Mouse (Mus musculus): ENCODE data around the gene Bcl9. TPM values are rescaled to one million over a fixed set of nuclear protein-coding genes. Genes with fewer than 3 reads are reported as not detected.
A peak's percentile ranks its signal among the peaks of the same experiment; 100 is the strongest.

Gene Bcl9
- total and polyA plus RNA-seq, 2 experiments from 2014 or later, result 32.2 to 61.3 TPM

DNA sequence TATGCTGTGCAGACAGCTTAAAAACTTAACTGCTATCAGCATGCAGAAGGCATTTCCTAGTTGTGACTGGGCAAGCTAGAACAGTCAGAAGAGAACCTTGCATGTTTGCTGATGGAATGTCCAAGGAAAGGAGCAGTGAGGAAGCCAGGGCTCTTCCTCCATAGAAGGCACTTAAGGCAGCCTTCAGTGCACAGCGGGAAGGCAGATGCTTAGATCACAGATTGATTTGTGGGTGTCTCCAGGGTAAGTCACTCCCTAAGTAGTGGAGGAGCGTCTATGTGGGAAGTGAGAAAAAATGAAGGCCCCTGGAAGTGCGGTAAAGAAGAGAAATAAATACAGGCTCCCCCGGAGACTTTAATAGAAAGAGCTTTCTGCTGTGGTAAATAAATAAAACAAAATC is 98.5 kb downstream of the Bcl9 start:
- Histone ChIP-seq H3K4me1 (ENCODE audit: insufficient read depth, low read length) (no peaks in the 10 kb centered on the region), H3K27me3 (ENCODE audit: insufficient read depth, low read length) (no peaks in the 10 kb centered on the region), H3K9ac (replicated peaks; ENCODE audit: low read length, poor library complexity, severe bottlenecking) (no peak overlapping the region), H3K27ac (ENCODE audit: low read depth, low read length) (no peak overlapping the region), H3K36me3 (ENCODE audit: insufficient read depth, low read length) (0 out of 2 replicates have a peak, but pooled peaks cover 8% of the 10 kb centered on the region), H3K4me2 (ENCODE audit: low read depth, low read length, poor library complexity, severe bottlenecking) (no peak overlapping the region), H3K9me3 (ENCODE audit: low read length) (no peaks in the 10 kb centered on the region), H3K4me3 (ENCODE audit: low read depth, low read length) (no peak overlapping the region)
- 32% methylated on average over 4 of the region's 4 CpGs for WGBS
- no peak for TF ChIP-seq CTCF (IDR thresholded peaks at IDR 0.05)
- ATAC-seq (ENCODE audit: low FRiP score) (no peak), DNase-seq (ENCODE audit: low spot score) (no peak)

DNA sequence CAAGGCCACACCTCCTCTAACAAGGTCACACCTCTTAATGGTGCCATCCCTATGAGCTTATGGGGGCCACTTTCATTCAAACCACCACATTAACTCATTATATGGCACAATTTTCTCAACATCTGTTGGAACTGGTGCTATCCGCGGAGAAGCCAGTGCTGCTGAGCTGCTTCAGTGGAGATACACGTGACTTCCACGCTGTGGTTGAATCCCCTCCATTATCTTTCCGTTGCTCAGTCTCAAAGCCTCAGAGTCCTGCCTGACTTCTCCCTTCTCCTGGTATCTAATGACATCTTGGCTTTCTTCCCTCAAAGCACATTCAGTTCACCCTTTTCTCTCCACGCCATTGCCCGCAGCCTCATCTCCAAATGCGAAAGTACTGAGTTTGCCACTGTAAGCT is 101.1 kb downstream of the Bcl9 start:
- Histone ChIP-seq H3K27ac (ENCODE audit: low read depth, low read length) (no peak overlapping the region), H3K36me3 (ENCODE audit: insufficient read depth, low read length) (no peaks in the 10 kb centered on the region), H3K9me3 (ENCODE audit: low read length) (no peaks in the 10 kb centered on the region), H3K9ac (replicated peaks; ENCODE audit: low read length, poor library complexity, severe bottlenecking) (no peak overlapping the region), H3K4me2 (ENCODE audit: low read depth, low read length, poor library complexity, severe bottlenecking) (no peak overlapping the region), H3K27me3 (ENCODE audit: insufficient read depth, low read length) (no peaks in the 10 kb centered on the region), H3K4me3 (ENCODE audit: low read depth, low read length) (no peak overlapping the region), H3K4me1 (ENCODE audit: insufficient read depth, low read length) (no peaks in the 10 kb centered on the region)
- ATAC-seq (ENCODE audit: low FRiP score), result no peak
- 89% methylated on average over 8 of the region's 8 CpGs for WGBS
- no peak for DNase-seq (ENCODE audit: low spot score)
- TF ChIP-seq CTCF (IDR thresholded peaks at IDR 0.05), result no peak

DNA sequence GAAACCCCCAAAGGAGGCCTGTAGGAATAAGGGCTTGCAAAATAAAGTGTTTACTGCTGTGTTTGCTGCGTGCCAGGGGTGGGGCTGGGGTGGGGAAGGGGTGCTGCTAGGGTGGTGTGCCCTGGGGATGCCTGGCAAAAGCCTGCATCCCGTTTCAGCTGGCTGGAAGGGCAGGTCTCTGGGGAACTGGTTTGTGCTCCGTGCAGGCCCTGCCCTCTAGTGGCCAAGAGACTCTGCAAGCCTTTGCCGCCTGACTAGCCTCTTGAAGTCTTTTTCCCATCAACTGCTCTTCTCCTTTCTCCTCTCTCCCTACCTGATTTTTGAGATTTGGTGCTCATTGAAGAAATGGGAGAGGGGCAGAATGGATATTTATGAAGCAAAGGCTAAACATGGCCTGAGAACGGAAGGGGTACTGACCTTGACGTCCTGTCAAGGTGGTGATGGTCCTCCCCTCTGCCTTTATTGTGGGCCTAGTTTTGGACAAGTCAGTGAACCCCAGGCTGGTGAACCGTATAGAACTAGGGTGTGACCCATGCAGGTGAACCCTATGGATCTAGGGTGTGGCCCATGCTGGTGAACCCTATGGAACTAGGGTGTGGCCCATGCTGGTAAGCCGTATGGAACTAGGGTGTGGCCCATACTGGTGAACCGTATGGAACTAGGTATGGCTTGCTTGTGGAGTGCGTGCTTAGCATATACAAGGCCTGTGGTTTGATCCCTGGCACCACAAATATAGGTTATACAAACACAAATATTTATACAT is 112.4 kb downstream of the Bcl9 start:
- peak; percentile 89 for TF ChIP-seq CTCF (IDR thresholded peaks at IDR 0.05)
- Histone ChIP-seq H3K9me3 (ENCODE audit: low read length) (no peaks in the 10 kb centered on the region), H3K4me2 (ENCODE audit: low read depth, low read length, poor library complexity, severe bottlenecking) (no peak overlapping the region), H3K36me3 (ENCODE audit: insufficient read depth, low read length) (no peaks in the 10 kb centered on the region), H3K9ac (replicated peaks; ENCODE audit: low read length, poor library complexity, severe bottlenecking) (no peak overlapping the region), H3K4me1 (ENCODE audit: insufficient read depth, low read length) (no peaks in the 10 kb centered on the region), H3K27ac (ENCODE audit: low read depth, low read length) (no peak overlapping the region), H3K27me3 (ENCODE audit: insufficient read depth, low read length) (no peaks in the 10 kb centered on the region), H3K4me3 (ENCODE audit: low read depth, low read length) (no peak overlapping the region)
- DNase-seq (ENCODE audit: low spot score) (peak; percentile 85), ATAC-seq (ENCODE audit: low FRiP score) (no peak)
- 46% methylated on average over 10 of the region's 10 CpGs for WGBS

DNA sequence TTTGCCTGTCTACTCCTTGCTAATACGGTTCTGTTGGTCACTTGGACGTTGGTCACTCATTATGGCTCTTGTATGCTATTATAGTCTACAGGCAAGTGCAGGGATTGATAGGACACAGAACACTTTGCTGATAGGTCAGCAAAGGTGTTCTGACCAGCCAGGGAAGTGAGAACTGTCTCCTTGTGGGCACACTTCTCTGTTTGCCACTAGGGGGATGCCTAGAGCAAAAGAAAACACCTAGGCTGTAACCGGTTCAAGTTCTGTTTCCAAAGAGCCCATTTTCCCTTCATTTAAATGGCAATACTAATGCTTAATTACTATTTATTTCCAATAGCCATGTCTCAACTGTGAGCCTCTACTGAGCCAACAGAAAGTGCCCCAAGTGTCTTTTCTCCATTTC is 113.9 kb downstream of the Bcl9 start:
- Histone ChIP-seq H3K27ac (ENCODE audit: low read depth, low read length) (no peak overlapping the region), H3K9ac (replicated peaks; ENCODE audit: low read length, poor library complexity, severe bottlenecking) (no peak overlapping the region), H3K27me3 (ENCODE audit: insufficient read depth, low read length) (no peaks in the 10 kb centered on the region), H3K4me3 (ENCODE audit: low read depth, low read length) (no peak overlapping the region), H3K36me3 (ENCODE audit: insufficient read depth, low read length) (no peaks in the 10 kb centered on the region), H3K4me2 (ENCODE audit: low read depth, low read length, poor library complexity, severe bottlenecking) (no peak overlapping the region), H3K4me1 (ENCODE audit: insufficient read depth, low read length) (no peaks in the 10 kb centered on the region), H3K9me3 (ENCODE audit: low read length) (no peaks in the 10 kb centered on the region)
- peak; percentile 55 for TF ChIP-seq CTCF (IDR thresholded peaks at IDR 0.05)
- DNase-seq (ENCODE audit: low spot score) (no peak), ATAC-seq (ENCODE audit: low FRiP score) (no peak)
- WGBS, result 39% methylated on average over 3 of the region's 3 CpGs

DNA sequence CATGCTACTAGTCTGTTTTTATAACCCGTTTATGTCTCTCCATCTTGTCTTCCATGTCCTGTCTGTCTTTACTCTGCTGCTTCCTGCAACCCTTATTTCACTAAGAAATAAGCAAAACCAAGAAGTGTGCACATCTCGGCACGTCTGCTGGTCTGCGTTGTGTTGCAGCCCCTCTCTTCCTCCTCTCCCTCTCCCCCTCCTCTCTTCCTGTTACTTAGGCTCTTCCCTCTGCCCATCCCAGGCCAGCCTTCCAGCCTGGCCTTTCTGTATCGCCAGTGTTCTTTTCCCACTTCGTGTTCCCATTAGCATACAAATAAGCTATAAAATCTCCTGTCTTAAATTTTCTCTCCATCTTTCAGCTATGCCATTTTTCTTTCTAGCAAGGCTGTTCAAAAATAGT is 117.2 kb downstream of the Bcl9 start:
- no peak for TF ChIP-seq CTCF (IDR thresholded peaks at IDR 0.05)
- 37% methylated on average over 6 of the region's 6 CpGs for WGBS
- H3K27ac ChIP-seq (ENCODE audit: low read depth, low read length), result 0 out of 2 replicates have a peak overlapping the region, but pooled peaks have one; percentile 38

DNA sequence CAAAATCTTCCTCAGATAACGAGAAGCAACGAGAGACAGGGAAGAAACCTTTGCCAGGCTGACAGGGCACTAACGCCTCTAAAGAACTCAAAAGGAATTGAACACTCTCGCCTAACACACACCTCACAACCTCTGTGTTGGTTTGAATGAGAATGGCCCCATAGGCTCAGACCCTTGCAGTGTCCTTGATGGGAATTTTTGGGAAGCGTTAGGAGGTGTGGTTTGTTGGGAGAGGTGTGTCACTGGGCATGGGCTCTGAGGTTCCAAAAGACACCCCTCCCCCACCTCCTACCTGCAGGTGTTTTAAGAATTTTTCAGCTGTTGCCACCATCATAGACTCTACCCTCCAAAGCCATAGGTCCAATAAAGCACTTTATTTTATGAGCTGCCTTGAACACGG is 118.8 kb downstream of the Bcl9 start:
- no peaks in the 10 kb centered on the region for H3K4me1 ChIP-seq (ENCODE audit: insufficient read depth, low read length)
- H3K4me2 ChIP-seq (ENCODE audit: low read depth, low read length, poor library complexity, severe bottlenecking), result no peak overlapping the region
- no peak for DNase-seq (ENCODE audit: low spot score)
- H3K27me3 ChIP-seq (ENCODE audit: insufficient read depth, low read length), result no peaks in the 10 kb centered on the region
- no peak overlapping the region for H3K27ac ChIP-seq (ENCODE audit: low read depth, low read length)
- H3K9me3 ChIP-seq (ENCODE audit: low read length), result no peaks in the 10 kb centered on the region
- H3K36me3 ChIP-seq (ENCODE audit: insufficient read depth, low read length), result no peaks in the 10 kb centered on the region
- WGBS, result 80% methylated on average over 6 of the region's 6 CpGs
- TF ChIP-seq CTCF (IDR thresholded peaks at IDR 0.05), result no peak
- no peak overlapping the region for H3K4me3 ChIP-seq (ENCODE audit: low read depth, low read length)
- no peak for ATAC-seq (ENCODE audit: low FRiP score)
- no peak overlapping the region for H3K9ac ChIP-seq (replicated peaks; ENCODE audit: low read length, poor library complexity, severe bottlenecking)

More for the DNA sequence above, 117.2 kb downstream of the Bcl9 start:
- ATAC-seq (ENCODE audit: low FRiP score) (no peak; the same call in 1 of the 2 replicates), DNase-seq (ENCODE audit: low spot score) (no peak)
- H3K4me2 ChIP-seq (ENCODE audit: low read depth, low read length, poor library complexity, severe bottlenecking), result no peak overlapping the region
- H3K27me3 ChIP-seq (ENCODE audit: insufficient read depth, low read length), result no peaks in the 10 kb centered on the region
- H3K36me3 ChIP-seq (ENCODE audit: insufficient read depth, low read length), result no peaks in the 10 kb centered on the region
- H3K4me3 ChIP-seq (ENCODE audit: low read depth, low read length), result no peak overlapping the region
- no peaks in the 10 kb centered on the region for H3K4me1 ChIP-seq (ENCODE audit: insufficient read depth, low read length)
- 0 out of 2 replicates have a peak overlapping the region, but pooled peaks have one; percentile 24 for H3K9ac ChIP-seq (replicated peaks; ENCODE audit: low read length, poor library complexity, severe bottlenecking)
- no peaks in the 10 kb centered on the region for H3K9me3 ChIP-seq (ENCODE audit: low read length)

All from midbrain, postnatal 0 days (tissue).